Mouse (Mus musculus) erythroid progenitor cell, adult 5-6 weeks (primary cell): Measurements from ENCODE around the gene Gm8068. TPM values are rescaled to one million over a fixed set of nuclear protein-coding genes. Genes with fewer than 3 reads are reported as not detected.
"Not testable (repeated sequence)": the region's sequence is repeated elsewhere in the genome, so short reads cannot be mapped to it uniquely, and the experiment has no call there.

Experiments used
- ATAC-seq: replicated peaks from 2 replicates; pipeline ENCODE4 v1.8.0; 2016; ENCODE audit warnings: moderate number of reproducible peaks, mild to moderate bottlenecking, moderate TSS enrichment, inconsistent platforms; ENCODE audit not compliant: poor library complexity, low FRiP score, severe bottlenecking
- total RNA-seq, 2 experiments: library from RNA; stranded (forward) in 1 of 2; stranded (reverse) in 1 of 2; fragments of 150-400 nt in 1 of 2; fragments of 186-747, 209-891 nt in 1 of 2; gene quantifications; 2 replicates each; pipeline versions ENCODE4 v1.2.3 to v1.2.4; 2015 to 2017; ENCODE audit warnings: low replicate concordance in 2 of 2

The Gm8068 gene
- total RNA-seq (2015; ENCODE audit: low replicate concordance), result not detected in 2 replicates
- not detected in 2 replicates for total RNA-seq (2017; ENCODE audit: low replicate concordance)

DNA sequence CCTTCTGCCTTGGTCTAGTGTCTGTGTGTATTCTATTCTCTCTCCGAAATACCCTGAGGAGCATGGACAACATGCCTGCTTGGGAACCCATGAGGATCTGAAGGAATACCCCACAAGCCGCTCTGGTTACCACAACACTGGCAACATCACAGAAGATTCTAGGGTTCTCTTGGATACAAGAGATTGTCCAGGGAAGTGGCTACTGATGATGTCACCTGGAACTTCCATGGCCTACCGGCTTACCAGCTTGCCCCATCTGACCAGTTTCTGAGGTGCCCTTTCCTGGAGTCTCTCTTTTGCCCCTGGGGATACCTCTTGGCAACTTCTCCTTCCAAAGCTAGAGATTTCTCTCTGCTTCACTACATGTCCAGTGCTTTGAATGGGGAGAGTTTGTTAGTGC is at the start of gene Gm8068:
TSS of gene Gm8068 (minus strand) at position 101 of the 400 bp plus-strand sequence.
- ATAC-seq, result not testable (repeated sequence)

DNA sequence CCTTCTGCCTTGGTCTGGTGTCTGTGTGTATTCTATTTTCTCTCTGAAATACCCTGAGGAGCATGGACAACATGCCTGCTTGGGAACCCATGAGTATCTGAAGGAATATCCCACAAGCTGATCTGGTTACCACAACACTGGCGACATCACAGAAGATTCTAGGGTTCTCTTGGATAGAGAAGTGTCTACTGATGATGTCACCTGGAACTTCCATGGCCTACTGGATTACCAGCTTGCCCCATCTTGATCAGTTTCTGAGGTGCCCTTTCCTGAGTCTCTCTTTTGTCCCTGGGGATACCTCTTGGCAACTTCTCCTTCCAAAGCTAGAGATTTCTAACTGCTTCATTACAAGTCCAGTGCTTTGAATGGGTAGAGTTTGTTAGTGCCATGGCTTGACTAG is 48.8 kb upstream of the Gm8068 start, which contains the start of gene Gm7929:
TSS of gene Gm7929 (minus strand) at position 101 of the 400 bp plus-strand sequence.
- ATAC-seq, result not testable (repeated sequence)

DNA sequence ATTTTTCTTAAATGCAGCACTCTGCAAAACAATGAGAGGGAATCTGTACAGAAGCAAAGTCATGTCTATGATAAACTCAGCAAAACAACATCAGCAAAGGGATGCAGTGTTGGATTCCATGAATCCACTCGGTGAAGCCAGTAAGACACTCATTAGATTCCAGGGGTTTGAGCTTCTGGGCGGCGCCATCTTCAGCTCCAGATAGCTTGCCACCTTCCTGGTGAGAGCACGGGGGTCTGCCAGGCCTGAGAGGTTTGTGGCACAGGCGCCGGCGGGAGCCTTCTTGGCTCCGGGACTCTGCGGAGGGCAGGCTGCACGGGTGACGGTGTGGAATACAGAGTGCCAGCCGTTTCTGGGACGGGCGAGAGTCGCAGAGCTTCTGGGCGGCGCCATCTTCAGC is 21.8 kb upstream of the Gm8068 start:
- not testable (repeated sequence) for ATAC-seq

DNA sequence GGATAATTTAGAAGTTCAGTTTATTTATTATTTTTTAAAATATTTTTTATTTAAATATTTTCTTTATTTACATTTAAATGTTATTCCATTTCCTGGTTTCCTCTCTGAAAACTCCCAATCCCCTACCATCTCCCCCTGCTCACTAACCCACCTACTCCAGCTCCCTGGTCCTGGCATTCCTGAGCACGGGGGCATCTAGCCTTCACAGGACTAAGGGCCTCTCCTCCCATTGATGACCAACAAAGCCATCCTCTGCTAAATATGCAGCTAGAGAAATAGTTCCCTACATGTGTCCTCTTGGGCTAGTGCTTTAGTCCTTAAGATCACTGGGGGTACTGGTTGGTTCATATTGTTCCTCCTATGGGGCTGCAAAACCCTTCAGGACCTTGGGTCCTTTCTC is 15.5 kb upstream of the Gm8068 start:
- ATAC-seq, result not testable (repeated sequence)

DNA sequence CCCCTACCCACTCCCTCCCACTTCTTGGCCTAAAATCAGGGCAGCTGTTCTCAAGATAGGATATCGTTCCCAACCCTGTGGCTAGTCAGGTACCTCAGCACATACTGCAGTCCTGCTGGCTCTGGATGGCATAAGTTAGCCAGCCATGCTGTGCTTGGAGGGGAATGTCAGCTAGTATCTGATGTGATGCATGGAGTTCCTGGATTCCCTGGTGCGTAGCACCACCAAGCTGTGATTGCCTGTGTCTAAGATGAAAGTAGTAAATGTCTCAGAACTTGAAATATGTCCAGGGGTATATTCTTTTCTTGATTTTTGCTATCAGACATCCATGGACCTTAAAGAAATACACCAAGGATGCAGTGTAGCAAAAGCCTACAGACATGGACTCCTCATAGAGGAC is 53.5 kb downstream of the Gm8068 start:
- ATAC-seq, result not testable (repeated sequence)

Other genes with a start within 250 kb of the Gm8068 start
- not detected in 2 replicates for gene Gm7954, start 248.4 kb downstream of the Gm8068 start, total RNA-seq (2015; ENCODE audit: low replicate concordance)
- not detected in 2 replicates for gene Gm7954, start 248.4 kb downstream of the Gm8068 start, total RNA-seq (2017; ENCODE audit: low replicate concordance)
- gene Gm3486, start 212.4 kb downstream of the Gm8068 start, total RNA-seq (2015; ENCODE audit: low replicate concordance), result not detected in 2 replicates
- not detected in 2 replicates for gene Gm3486, start 212.4 kb downstream of the Gm8068 start, total RNA-seq (2017; ENCODE audit: low replicate concordance)
- gene Gm7970, start 146.3 kb downstream of the Gm8068 start, total RNA-seq (2015; ENCODE audit: low replicate concordance), result not detected in 2 replicates
- gene Gm7970, start 146.3 kb downstream of the Gm8068 start, total RNA-seq (2017; ENCODE audit: low replicate concordance), result not detected in 2 replicates
- gene 1700049E17Rik2, start 128.7 kb downstream of the Gm8068 start, total RNA-seq (2015; ENCODE audit: low replicate concordance), result not detected in 2 replicates
- not detected in 2 replicates for gene 1700049E17Rik2, start 128.7 kb downstream of the Gm8068 start, total RNA-seq (2017; ENCODE audit: low replicate concordance)
- gene Gm3072, start 77.3 kb downstream of the Gm8068 start, total RNA-seq (2015; ENCODE audit: low replicate concordance), result not detected in 2 replicates
- gene Gm3072, start 77.3 kb downstream of the Gm8068 start, total RNA-seq (2017; ENCODE audit: low replicate concordance), result not detected in 2 replicates
- not detected in 2 replicates for gene Gm3676, start 55.4 kb downstream of the Gm8068 start, total RNA-seq (2015; ENCODE audit: low replicate concordance)
- not detected in 2 replicates for gene Gm3676, start 55.4 kb downstream of the Gm8068 start, total RNA-seq (2017; ENCODE audit: low replicate concordance)
- not detected in 2 replicates for gene Gm7929, start 48.7 kb upstream of the Gm8068 start, total RNA-seq (2015; ENCODE audit: low replicate concordance)
- gene Gm7929, start 48.7 kb upstream of the Gm8068 start, total RNA-seq (2017; ENCODE audit: low replicate concordance), result not detected in 2 replicates
- gene Gm47189, start 70.6 kb upstream of the Gm8068 start, total RNA-seq (2015; ENCODE audit: low replicate concordance), result not detected in 2 replicates
- not detected in 2 replicates for gene Gm47189, start 70.6 kb upstream of the Gm8068 start, total RNA-seq (2017; ENCODE audit: low replicate concordance)
- gene Gm7980, start 205.4 kb upstream of the Gm8068 start, total RNA-seq (2015; ENCODE audit: low replicate concordance), result not detected in 2 replicates
- gene Gm7980, start 205.4 kb upstream of the Gm8068 start, total RNA-seq (2017; ENCODE audit: low replicate concordance), result not detected in 2 replicates
- not detected in 2 replicates for gene 1700049E17Rik1, start 223.1 kb upstream of the Gm8068 start, total RNA-seq (2015; ENCODE audit: low replicate concordance)
- gene 1700049E17Rik1, start 223.1 kb upstream of the Gm8068 start, total RNA-seq (2017; ENCODE audit: low replicate concordance), result not detected in 2 replicates
- not detected in 2 replicates for gene 1700024B05Rik, start 242.1 kb upstream of the Gm8068 start, total RNA-seq (2015; ENCODE audit: low replicate concordance)
- gene 1700024B05Rik, start 242.1 kb upstream of the Gm8068 start, total RNA-seq (2017; ENCODE audit: low replicate concordance), result not detected in 2 replicates